Mouse (Mus musculus) stomach, postnatal 0 days (tissue): ENCODE data around the gene Ap4m1. TPM values are rescaled to one million over a fixed set of nuclear protein-coding genes. Genes with fewer than 3 reads are reported as not detected.
A peak's percentile ranks its signal among the peaks of the same experiment; 100 is the strongest.

Experiments
- ATAC-seq: fragments of 200-750 bp; cut with Nextera tagmentation; 2 replicates; pipeline ENCODE4 v1.8.0; 2017; ENCODE audit not compliant: low FRiP score, low TSS enrichment
- DNase-seq: peaks from one replicate; pipeline ENCODE4 v3.0.0-alpha.2; 2016; ENCODE audit warnings: low spot score
- H3K27ac ChIP-seq: fragments of 300-500 bp; sonication (generic); replicated peaks from 2 replicates; pipeline ENCODE4 v1.5.1; 2014; ENCODE audit warnings: mild to moderate bottlenecking, control low read depth
- H3K27me3 ChIP-seq: fragments of 300-500 bp; sonication (generic); 2 replicates; pipeline ENCODE4 v1.6.1; 2014; ENCODE audit warnings: low read length; ENCODE audit not compliant: control insufficient read depth, insufficient read depth
- H3K36me3 ChIP-seq: fragments of 300-500 bp; sonication (generic); 2 replicates; pipeline ENCODE4 v1.6.1; 2014; ENCODE audit warnings: low read length, mixed read lengths; ENCODE audit not compliant: control insufficient read depth, insufficient read depth
- H3K4me1 ChIP-seq: fragments of 300-500 bp; sonication (generic); replicated peaks from 2 replicates; pipeline ENCODE4 v1.6.1; 2014; ENCODE audit warnings: antibody characterized with exemption; ENCODE audit not compliant: control insufficient read depth, insufficient read depth
- H3K4me2 ChIP-seq: fragments of 300-500 bp; sonication (generic); replicated peaks from 2 replicates; pipeline ENCODE4 v1.6.1; 2014; ENCODE audit warnings: low read depth, mild to moderate bottlenecking, control low read depth, moderate library complexity
- H3K4me3 ChIP-seq: fragments of 300-500 bp; sonication (generic); 2 replicates; pipeline ENCODE4 v1.5.1; 2014; ENCODE audit warnings: low read depth, low read length, control low read depth
- H3K9ac ChIP-seq: fragments of 300-500 bp; sonication (generic); 2 replicates; pipeline ENCODE4 v1.6.1; 2014; ENCODE audit warnings: mild to moderate bottlenecking, low read length, control low read depth, mixed read lengths
- H3K9me3 ChIP-seq: fragments of 300-500 bp; sonication (generic); 2 replicates; pipeline ENCODE4 v1.6.1; 2016; ENCODE audit warnings: low read length; ENCODE audit not compliant: control insufficient read depth
- CTCF ChIP-seq: IDR thresholded peaks from 2 replicates; pipeline ENCODE4 v1.5.1; 2016; ENCODE audit warnings: antibody characterized with exemption, low read depth, mild to moderate bottlenecking, moderate library complexity
- EP300 ChIP-seq: optimal IDR thresholded peaks from 2 replicates; pipeline ENCODE3; 2016; ENCODE audit warnings: antibody characterized with exemption
- WGBS: fragments of 180-500 bp; shearing (Covaris S2); extraction: QIAGEN DNeasy Blood & Tissue Kit; methylation state at CpG from one replicate; pipeline ENCODE4 v1.1.7; 2014; 5-methylcytosine and 5-hydroxymethylcytosine counted together
- polyA plus RNA-seq: library from polyadenylated mRNA; unstranded; fragments of >200 nt; fragmentation: Nextera tagmentation; extraction: Ambion mirVana; gene quantifications from 2 replicates; pipeline ENCODE4 v1.2.1, GENCODE M21; 2015

Gene Ap4m1
- polyA plus RNA-seq, 1 experiment from 2014 or later = 9.3 TPM

DNA sequence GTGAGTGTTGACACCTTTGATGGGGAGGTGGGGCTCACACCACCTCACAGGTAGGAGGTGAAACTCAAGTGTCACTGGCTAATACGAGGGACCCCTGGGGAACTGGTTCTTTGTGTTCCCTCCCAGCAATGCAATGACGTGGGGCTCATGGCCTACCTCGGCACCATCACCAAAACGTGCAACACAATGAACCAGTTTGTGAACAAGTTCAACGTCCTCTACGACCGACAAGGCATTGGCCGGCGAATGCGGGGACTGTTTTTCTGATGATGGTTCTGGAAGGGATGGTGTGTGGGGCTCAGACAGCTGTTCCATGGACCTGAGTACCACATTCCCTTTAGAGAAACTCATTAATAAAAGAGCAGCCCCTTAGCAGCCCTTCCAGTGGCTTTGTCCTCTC, 8.2 kb upstream of the Ap4m1 start:
- H3K4me3 ChIP-seq = no peak overlapping the region
- no peak overlapping the region for H3K27ac ChIP-seq
- H3K4me2 ChIP-seq = no peak overlapping the region
- H3K9ac ChIP-seq = no peak overlapping the region
- ATAC-seq = no peak
- 0 out of 2 replicates have a peak, but pooled peaks cover 3% of the 10 kb centered on the region for H3K4me1 ChIP-seq
- H3K9me3 ChIP-seq = no peaks in the 10 kb centered on the region
- WGBS = 68% methylated on average over 10 of the region's 10 CpGs
- DNase-seq = no peak
- no peaks in the 10 kb centered on the region for H3K27me3 ChIP-seq
- TF ChIP-seq CTCF (no peak), EP300 (no peak)
- peaks cover 36% of the 10 kb centered on the region for H3K36me3 ChIP-seq

DNA sequence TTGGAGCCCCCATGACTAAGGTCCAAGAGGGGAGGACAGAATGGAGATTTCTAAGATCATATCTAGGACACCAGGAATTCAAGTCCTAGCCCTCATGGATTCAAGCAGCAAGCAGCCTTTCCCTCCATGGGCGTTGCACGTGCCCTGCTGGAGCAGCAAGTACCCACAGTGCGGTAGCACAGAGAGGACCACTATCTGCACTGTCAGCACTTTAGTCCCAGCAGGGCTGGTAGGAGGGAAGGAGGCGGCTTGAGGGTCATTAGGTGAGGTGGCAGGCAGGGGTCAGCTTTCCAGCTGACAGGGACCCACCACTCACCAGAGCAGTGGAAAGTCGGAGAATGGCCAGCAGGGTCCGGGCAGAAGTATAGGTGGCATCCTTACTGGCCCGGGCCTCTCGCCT, 6.2 kb upstream of the Ap4m1 start:
- WGBS = 78% methylated on average over 8 of the region's 8 CpGs
- no peak overlapping the region for H3K9ac ChIP-seq
- no peak overlapping the region for H3K4me2 ChIP-seq
- no peaks in the 10 kb centered on the region for H3K27me3 ChIP-seq
- no peaks in the 10 kb centered on the region for H3K9me3 ChIP-seq
- H3K4me3 ChIP-seq = no peak overlapping the region
- no peak for DNase-seq
- 0 out of 2 replicates have a peak, but pooled peaks cover 3% of the 10 kb centered on the region for H3K4me1 ChIP-seq
- H3K36me3 ChIP-seq = peaks cover 36% of the 10 kb centered on the region
- no peak for ATAC-seq
- no peak overlapping the region for H3K27ac ChIP-seq
- TF ChIP-seq CTCF = no peak
- TF ChIP-seq EP300 = no peak

DNA sequence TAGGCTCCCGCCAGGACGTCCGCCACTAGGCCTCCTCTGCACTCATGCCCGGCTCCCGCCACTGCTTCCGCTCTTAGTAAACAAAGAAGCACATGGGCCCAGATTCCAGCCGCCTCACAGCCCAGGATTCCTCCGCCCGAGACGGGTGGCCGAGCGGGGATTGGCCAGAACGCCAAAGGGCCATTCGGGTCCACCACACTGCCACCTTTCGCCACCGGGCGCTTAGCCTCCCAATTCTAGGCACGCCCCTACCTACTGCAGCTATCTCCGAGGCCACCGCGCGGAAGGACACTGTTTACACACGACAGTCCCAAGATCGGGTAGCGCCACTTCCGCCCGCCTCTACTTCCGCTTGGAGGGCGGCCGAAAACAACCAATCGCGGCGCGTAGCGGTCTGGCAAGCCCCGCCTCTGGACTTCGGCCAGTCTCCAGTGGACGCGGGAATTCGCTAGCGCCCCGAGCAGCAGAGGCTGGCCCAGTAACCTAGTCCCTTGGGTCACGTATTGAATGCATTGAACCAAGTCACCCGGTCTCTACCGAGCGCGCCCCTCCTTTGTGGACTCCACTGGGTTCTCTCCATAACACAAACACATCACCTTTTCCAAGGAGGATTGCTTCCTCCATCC, 753 bp upstream of the Ap4m1 start:
- TF ChIP-seq CTCF = peak; percentile 44; the same call in 1 of the 2 replicates
- peak; percentile 94 for TF ChIP-seq EP300
- H3K27me3 ChIP-seq = no peaks in the 10 kb centered on the region
- DNase-seq (peak; percentile 98), ATAC-seq (peak; percentile 92)
- H3K9me3 ChIP-seq = no peaks in the 10 kb centered on the region
- H3K4me2 ChIP-seq = peak overlapping the region; percentile 97
- peak overlapping the region; percentile 65 for H3K4me3 ChIP-seq
- H3K4me1 ChIP-seq = no peaks in the 10 kb centered on the region
- under 1% methylated on average over 47 of the region's 47 CpGs for WGBS
- peaks cover 18% of the 10 kb centered on the region for H3K36me3 ChIP-seq
- peak overlapping the region; percentile 68 for H3K9ac ChIP-seq
- peak overlapping the region; percentile 91 for H3K27ac ChIP-seq

DNA sequence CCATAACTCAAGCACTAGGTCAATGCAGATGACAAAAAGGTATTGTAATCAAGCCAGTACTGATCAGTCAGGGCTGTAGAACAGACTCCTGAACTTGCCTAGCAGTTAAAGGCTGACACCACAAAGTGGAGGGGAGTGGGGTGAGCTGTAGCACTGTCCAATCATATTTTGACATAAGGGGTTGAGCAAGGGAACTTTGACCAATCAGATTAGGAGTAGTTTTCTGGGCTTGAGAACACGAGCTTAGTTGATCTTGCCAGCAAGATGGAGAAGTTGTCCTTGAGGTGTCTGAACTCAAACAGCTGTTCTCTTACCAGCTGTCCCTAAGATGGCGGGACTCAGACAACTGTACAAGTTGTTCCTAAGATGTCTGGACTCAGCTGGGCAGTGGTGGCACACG, 1.4 kb downstream of the Ap4m1 start:
- no peak for DNase-seq
- TF ChIP-seq CTCF (no peak), EP300 (no peak)
- H3K4me3 ChIP-seq = no peak overlapping the region

DNA sequence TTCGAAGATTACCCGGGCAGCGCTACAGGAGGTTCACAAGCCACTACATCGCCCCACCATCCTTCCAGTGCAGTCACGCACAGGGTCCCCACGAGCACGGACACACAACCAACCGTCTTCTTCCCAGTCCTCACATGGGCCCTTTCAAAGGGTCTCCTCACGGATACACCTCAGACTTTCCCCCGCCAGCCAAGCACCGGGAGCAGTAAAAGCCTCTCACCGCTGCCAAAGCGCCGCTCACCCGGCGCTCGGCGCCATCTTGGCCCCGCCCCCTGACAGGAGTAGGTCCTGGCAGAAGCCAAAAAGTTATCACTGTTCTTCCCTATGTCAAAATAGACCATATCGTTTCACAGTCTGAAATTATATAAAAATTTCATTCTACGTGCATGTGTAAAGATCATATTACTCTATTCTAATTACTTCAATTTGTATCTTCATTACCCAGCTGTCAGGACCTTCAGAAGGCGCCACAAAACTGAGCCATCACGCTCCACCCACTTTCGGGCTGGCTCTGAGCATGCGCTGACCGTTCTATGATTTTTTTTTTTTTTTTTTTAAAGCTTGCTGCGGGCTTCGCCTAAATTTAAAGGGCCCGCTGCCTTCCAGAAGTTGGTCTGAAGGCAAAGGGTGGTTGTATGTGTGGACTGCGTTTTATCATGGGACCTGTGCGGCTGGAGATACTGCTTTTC, 15.3 kb downstream of the Ap4m1 start, which contains the start of the genes Taf6 and Cnpy4:
TSS of gene Taf6 (minus strand) at position 502 of the 689 bp plus-strand sequence.
TSS of gene Cnpy4 (plus strand) at position 536 of the 689 bp plus-strand sequence.
- 0% methylated on average over 31 of the region's 31 CpGs for WGBS
- H3K9ac ChIP-seq = peak within 1 kb of the TSS; percentile 76
- DNase-seq (peak; percentile 85), ATAC-seq (peak; percentile 84)
- H3K36me3 ChIP-seq = peaks cover 6% of the 10 kb centered on the region
- no peaks in the 10 kb centered on the region for H3K9me3 ChIP-seq
- no peaks in the 10 kb centered on the region for H3K4me1 ChIP-seq
- H3K27me3 ChIP-seq = no peaks in the 10 kb centered on the region
- peak within 1 kb of the TSS; percentile 81 for H3K27ac ChIP-seq
- H3K4me2 ChIP-seq = peak within 1 kb of the TSS; percentile 78
- TF ChIP-seq CTCF (no peak), EP300 (peak; percentile 100)
- H3K4me3 ChIP-seq = peak within 1 kb of the TSS; percentile 83

More for the DNA sequence above, 1.4 kb downstream of the Ap4m1 start:
- no peak overlapping the region for H3K27ac ChIP-seq
- WGBS = 75% methylated on average over 3 of the region's 3 CpGs
- H3K4me2 ChIP-seq = no peak overlapping the region
- no peaks in the 10 kb centered on the region for H3K4me1 ChIP-seq
- no peak for ATAC-seq
- H3K9me3 ChIP-seq = no peaks in the 10 kb centered on the region
- H3K36me3 ChIP-seq = peaks cover 22% of the 10 kb centered on the region
- no peaks in the 10 kb centered on the region for H3K27me3 ChIP-seq
- H3K9ac ChIP-seq = no peak overlapping the region
